8 mouse cellular contexts compared by ENCODE assay signal in the genomic region with DNA sequence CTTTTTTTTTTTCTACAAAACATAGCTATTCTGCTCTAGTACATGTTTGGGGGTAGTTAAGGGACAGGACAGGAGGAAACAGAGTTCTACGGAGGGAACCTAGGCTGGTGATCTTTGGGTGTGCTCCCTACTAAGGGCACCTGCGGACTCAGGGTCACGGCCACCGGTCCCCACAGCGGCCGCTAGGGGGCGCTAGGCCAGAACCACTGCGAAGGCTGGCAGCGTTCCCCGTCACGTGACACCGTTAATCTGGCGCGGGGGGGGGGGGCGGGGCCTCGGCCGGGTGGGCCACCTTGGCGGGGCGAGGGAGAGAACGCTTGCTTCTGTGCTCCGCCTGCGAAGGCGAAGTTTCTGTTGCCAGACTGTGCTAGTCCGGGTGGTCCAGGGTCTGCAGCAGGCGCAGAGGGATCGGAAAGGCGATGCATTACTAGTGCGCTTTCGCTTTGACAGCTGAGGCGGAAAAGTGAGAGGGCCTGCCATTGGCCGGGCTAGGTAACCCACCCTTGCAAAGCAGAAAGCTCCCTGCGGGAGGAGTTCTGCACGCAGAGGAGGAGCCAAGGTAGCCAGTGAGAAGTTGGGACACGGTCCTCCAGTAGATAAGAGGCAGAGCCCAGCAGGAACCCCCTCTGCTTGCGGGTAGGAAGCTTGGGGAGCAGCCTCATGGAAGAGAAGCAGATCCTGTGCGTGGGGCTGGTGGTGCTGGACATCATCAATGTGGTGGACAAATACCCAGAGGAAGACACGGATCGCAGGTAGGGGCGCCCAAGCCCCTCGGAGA. TPM values are rescaled to one million over a fixed set of nuclear protein-coding genes. Genes with fewer than 3 reads are reported as not detected.
DNase-seq lines count a peak whose midpoint lies in the region; ATAC-seq and TF ChIP-seq lines count a peak whose summit lies in the region.

Gene Khk, plus strand, starts transcription at position 176 of the 778 bp plus-strand sequence.

- H3K4me3 ChIP-seq in MEL (ENCODE audit: control insufficient read depth in 1 of 2, insufficient read depth in 1 of 2, low read depth in 2 of 2, low read length in 2 of 2): peak within 1 kb of the TSS; percentile 74 to 89
- peak within 1 kb of the TSS; percentile 54 for H3K4me3 ChIP-seq in forebrain, postnatal 0 days (ENCODE audit: low read depth, low read length)
- peak within 1 kb of the TSS; percentile 91 for H3K4me3 ChIP-seq in lung, adult 2 months (replicated peaks; ENCODE audit: extremely low read depth, low read depth, low read length)
- peak within 1 kb of the TSS; percentile 57 for H3K4me3 ChIP-seq in neural tube, embryonic 15.5 days (replicated peaks)

- peak within 1 kb of the TSS; percentile 69 for H3K9ac ChIP-seq in MEL (ENCODE audit: control insufficient read depth, low read depth, low read length, poor library complexity, severe bottlenecking)
- peak within 1 kb of the TSS; percentile 45 for H3K9ac ChIP-seq in forebrain, postnatal 0 days
- peak within 1 kb of the TSS; percentile 64 for H3K9ac ChIP-seq in neural tube, embryonic 15.5 days (replicated peaks)

- H3K27ac ChIP-seq in MEL (ENCODE audit: control insufficient read depth, low read depth, low read length): peak within 1 kb of the TSS; percentile 81
- peak within 1 kb of the TSS; percentile 59 for H3K27ac ChIP-seq in forebrain, postnatal 0 days (ENCODE audit: low read depth, low read length)
- peak within 1 kb of the TSS; percentile 76 for H3K27ac ChIP-seq in neural tube, embryonic 15.5 days (replicated peaks)

- intact Hi-C loops in heart, postnatal 36 days (cut with DNase I): loop anchor here (2.0 kb wide), 1 partner anchor 53 kb away; the partner anchor contains the start of gene Tmem214

- ATAC-seq in forebrain, postnatal 0 days: peak; percentile 85
- ATAC-seq in neural tube, embryonic 15.5 days (ENCODE audit: low FRiP score): peak; percentile 74

- peak within 1 kb of the TSS; percentile 93 for H3K4me2 ChIP-seq in forebrain, postnatal 0 days (ENCODE audit: low read depth)
- peak within 1 kb of the TSS; percentile 91 for H3K4me2 ChIP-seq in neural tube, embryonic 15.5 days

- H3K4me1 ChIP-seq in MEL (ENCODE audit: control insufficient read depth in 1 of 2, insufficient read depth in 2 of 2, low read length in 2 of 2): peaks cover 7 to 15% of the 10 kb centered on the region in 2 experiments
- 0 out of 2 replicates have a peak, but pooled peaks cover 4% of the 10 kb centered on the region for H3K4me1 ChIP-seq in forebrain, postnatal 0 days (ENCODE audit: insufficient read depth)
- H3K4me1 ChIP-seq in lung, adult 2 months (ENCODE audit: control insufficient read depth, insufficient read depth, low read length): peaks cover 8% of the 10 kb centered on the region
- H3K4me1 ChIP-seq in neural tube, embryonic 15.5 days: peaks cover 29% of the 10 kb centered on the region

- TF ChIP-seq EP300 in MEL (IDR thresholded peaks at IDR 0.05; ENCODE audit: low read depth in 1 of 2, low read length in 2 of 2): peak; percentile 31 to 48; a peak in 2 of 4 replicates

- TF ChIP-seq RAD21 in MEL (IDR thresholded peaks at IDR 0.05; ENCODE audit: low read depth, low read length): no peak; the same call in 1 of the 2 replicates

- TF ChIP-seq CTCF in MEL (IDR thresholded peaks at IDR 0.05 in 2 of 3, conservative IDR thresholded peaks at IDR 0.05 in 1 of 3; ENCODE audit: control insufficient read depth in 1 of 3, insufficient read depth in 1 of 3, low read depth in 2 of 3, low read length in 3 of 3, poor library complexity in 1 of 3, severe bottlenecking in 1 of 3): peak; percentile 81 to 99 (median 89)
- TF ChIP-seq CTCF in forebrain, postnatal 0 days (IDR thresholded peaks at IDR 0.05; ENCODE audit: low read depth): peak; percentile 91
- TF ChIP-seq CTCF in lung, adult 2 months (IDR thresholded peaks at IDR 0.05; ENCODE audit: insufficient read depth, low read length): peak; percentile 64

- peak; percentile 99 for DNase-seq in MEL (ENCODE audit: low read depth, low spot score)
- DNase-seq in cerebellum, adult 18-20 months: peak; percentile 88 to 98
- DNase-seq in forebrain, postnatal 0 days: peak; percentile 93
- DNase-seq in heart, postnatal 36 days: peak; percentile 93 to 96
- DNase-seq in layer of hippocampus, adult 18-20 months (ENCODE audit: low spot score in 2 of 2): peak; percentile 66 to 91
- DNase-seq in lung, adult 2 months: peak; percentile 90
- DNase-seq in testis, postnatal 10 days (ENCODE audit: low spot score): peak; percentile 98

- WGBS in forebrain, postnatal 0 days: 2% methylated on average over 37 of the region's 40 CpGs
- WGBS in lung, adult 2 months: 1% methylated on average over 40 of the region's 40 CpGs
- WGBS in neural tube, embryonic 15.5 days: 1% methylated on average over 36 of the region's 40 CpGs

- peak; percentile 77 to 96 for TF ChIP-seq POLR2A in MEL (IDR thresholded peaks at IDR 0.05; ENCODE audit: control insufficient read depth in 1 of 2, insufficient read depth in 1 of 2, low read depth in 1 of 2, low read length in 2 of 2, poor library complexity in 1 of 2)
- TF ChIP-seq POLR2A in lung, adult 2 months (IDR thresholded peaks at IDR 0.05; ENCODE audit: borderline replicate concordance, extremely low read depth, low read depth, low read length): peak; percentile 73; the same call in 1 of the 2 replicates

- H3K27me3 ChIP-seq in MEL (ENCODE audit: control insufficient read depth in 1 of 2, insufficient read depth in 2 of 2, low read length in 2 of 2): no peaks in the 10 kb centered on the region
- no peaks in the 10 kb centered on the region for H3K27me3 ChIP-seq in forebrain, postnatal 0 days (ENCODE audit: insufficient read depth, low read length)
- H3K27me3 ChIP-seq in neural tube, embryonic 15.5 days (replicated peaks): no peaks in the 10 kb centered on the region

- no peaks in the 10 kb centered on the region for H3K9me3 ChIP-seq in MEL (replicated peaks; ENCODE audit: insufficient read depth, low read length)
- no peaks in the 10 kb centered on the region for H3K9me3 ChIP-seq in forebrain, postnatal 0 days (ENCODE audit: low read length)
- H3K9me3 ChIP-seq in neural tube, embryonic 15.5 days (replicated peaks): no peaks in the 10 kb centered on the region

- peaks cover 14% of the 10 kb centered on the region for H3K79me2 ChIP-seq in MEL (ENCODE audit: control insufficient read depth, insufficient read depth, low read length, poor library complexity)

- peaks cover 0 to 6% of the 10 kb centered on the region in 2 experiments; a peak in 2 of 4 replicates for H3K36me3 ChIP-seq in MEL (ENCODE audit: control insufficient read depth in 1 of 2, insufficient read depth in 2 of 2, low read length in 2 of 2)
- no peaks in the 10 kb centered on the region for H3K36me3 ChIP-seq in forebrain, postnatal 0 days (ENCODE audit: insufficient read depth)
- H3K36me3 ChIP-seq in neural tube, embryonic 15.5 days: no peaks in the 10 kb centered on the region

TF ChIP-seq in MEL, 35 proteins besides CTCF, POLR2A, EP300 and RAD21 (continues in another document):
- TF ChIP-seq ZKSCAN1 (IDR thresholded peaks at IDR 0.05; ENCODE audit: low read depth, low read length) (peak; percentile 92), UBTF (IDR thresholded peaks at IDR 0.05; ENCODE audit: borderline replicate concordance, insufficient read depth, low read depth, low read length) (0 out of 2 replicates have a peak, but pooled peaks have one; percentile 80), ZC3H11A (IDR thresholded peaks at IDR 0.05; ENCODE audit: low read depth, low read length) (no peak), JUND (IDR thresholded peaks at IDR 0.05; ENCODE audit: low read depth, low read length) (0 out of 2 replicates have a peak, but pooled peaks have one; percentile 54), MAX (IDR thresholded peaks at IDR 0.05; ENCODE audit: low read length) (peak; percentile 74), ETS1 (IDR thresholded peaks at IDR 0.05; ENCODE audit: low read depth, low read length) (peak; percentile 61; the same call in 1 of the 2 replicates), NELFE (IDR thresholded peaks at IDR 0.05; ENCODE audit: low read depth, low read length) (peak; percentile 93), KAT2A (conservative IDR thresholded peaks at IDR 0.05; ENCODE audit: low read depth, low read length) (peak; percentile 54; the same call in 1 of the 2 replicates), CHD2 (IDR thresholded peaks at IDR 0.05; ENCODE audit: low read length) (no peak), POLR2AphosphoS2 (IDR thresholded peaks at IDR 0.05; ENCODE audit: low read length) (peak; percentile 83), BHLHE40 (IDR thresholded peaks at IDR 0.05; ENCODE audit: borderline replicate concordance, low read depth, low read length) (peak; percentile 90), NRF1 (IDR thresholded peaks at IDR 0.05; ENCODE audit: insufficient read depth, low read depth, low read length, poor library complexity, severe bottlenecking) (no peak), MYC (IDR thresholded peaks at IDR 0.05; ENCODE audit: low read depth, low read length) (peak; percentile 89), RCOR1 (IDR thresholded peaks at IDR 0.05; ENCODE audit: low read depth, low read length) (no peak; the same call in none of the 2 replicates), ZNF384 (IDR thresholded peaks at IDR 0.05; ENCODE audit: low read depth, low read length) (peak; percentile 67), TBP (IDR thresholded peaks at IDR 0.05; ENCODE audit: low read depth, low read length) (peak; percentile 96), GATA1 (IDR thresholded peaks at IDR 0.05; ENCODE audit: low read depth, low read length) (peak; percentile 80), SIN3A (IDR thresholded peaks at IDR 0.05; ENCODE audit: low read length) (peak; percentile 91), SMC3 (IDR thresholded peaks at IDR 0.05; ENCODE audit: low read depth, low read length) (peak; percentile 49), TAL1 (IDR thresholded peaks at IDR 0.05; ENCODE audit: low read length) (no peak), TCF12 (IDR thresholded peaks at IDR 0.05; ENCODE audit: low read depth, low read length) (peak; percentile 64), ELF1 (IDR thresholded peaks at IDR 0.05; ENCODE audit: low read depth, low read length) (peak; percentile 71), GABPA (IDR thresholded peaks at IDR 0.05; ENCODE audit: low read depth, low read length) (no peak), ZMIZ1 (IDR thresholded peaks at IDR 0.05; ENCODE audit: low read depth, low read length) (peak; percentile 98)

RNA-seq across cellular contexts. Expression of gene Khk, which starts in this region (rescaled TPM):
- 268 and 308 TPM in 2 replicates for total RNA-seq in MEL (2012; rRNA removed)
- polyA plus RNA-seq in MEL (2012; ENCODE audit: insufficient read depth in 1 of 2, insufficient read length in 2 of 2, low read depth in 1 of 2, low replicate concordance in 2 of 2, missing spikeins in 1 of 2): 100 to 1,000 TPM in 1 of 2 experiments, not detected in 1; 461 TPM
- total RNA-seq in forebrain, postnatal 0 days (2014; rRNA removed): 4.5 and 5.3 TPM in 2 replicates
- 11.7 and 13.2 TPM in 2 replicates for polyA plus RNA-seq in forebrain, postnatal 0 days (2015; fragmentation: Nextera tagmentation; extraction: Ambion mirVana)
- 10 to 100 TPM; 19.9 to 26.6 TPM for total RNA-seq in heart, postnatal 36 days (2021)
- total RNA-seq in layer of hippocampus, adult 18-20 months (2021): 10 to 100 TPM; 14.8 to 16.3 TPM
- 39.0 and 46.6 TPM in 2 replicates for polyA plus RNA-seq in lung, adult 2 months (2012; rRNA removed)
- 12.7 and 17.0 TPM in 2 replicates for polyA plus RNA-seq in neural tube, embryonic 15.5 days (2015; fragmentation: Nextera tagmentation; extraction: Ambion mirVana)

Comparison
In these comparisons a context has a peak if more than half of its experiments do, and no peak if none do; other contexts are left out.
1. Peak in every context shown above with its lines: DNase-seq, ATAC-seq, H3K4me3 ChIP-seq and H3K27ac ChIP-seq.